22 mouse cellular contexts compared by ENCODE assay signal in genomic region chr13:112004126-112004525, GRCm38 (mm10).
DNase-seq lines count a peak whose midpoint lies in the region; ATAC-seq and TF ChIP-seq lines count a peak whose summit lies in the region.
"Had no signal": no experiment of that assay in that cellular context is flagged by ENCODE, and none has a peak within 500 bp of the region (broad histone marks: within the 10 kb centered on the region; RNA-seq: fewer than 3 reads in every experiment).

No protein-coding gene starts in this region.

- H3K9me3 ChIP-seq in limb, embryonic 10.5 days (replicated peaks) = no peaks in the 10 kb centered on the region
- H3K9me3 ChIP-seq: embryonic facial prominence, embryonic 15.5 days; G1E; heart, embryonic 10.5 days; limb, embryonic 15.5 days; neural tube, embryonic 13.5 days had no signal

- TF ChIP-seq CTCF in thymus, adult 2 months (IDR thresholded peaks at IDR 0.05; ENCODE audit: borderline replicate concordance, control insufficient read depth, extremely low read depth, insufficient read depth, low read length, poor library complexity) = no peak

- H3K4me1 ChIP-seq in thymus, adult 2 months (replicated peaks; ENCODE audit: control insufficient read depth, insufficient read depth, low read length) = peaks cover 41% of the 10 kb centered on the region
- H3K4me1 ChIP-seq in limb, embryonic 10.5 days = peaks cover 26% of the 10 kb centered on the region

- H3K27ac ChIP-seq in thymus, adult 2 months (ENCODE audit: control insufficient read depth, insufficient read depth, low read length) = peak overlapping the region; percentile 97; the same call in 1 of the 2 replicates
- no peak overlapping the region for H3K27ac ChIP-seq in limb, embryonic 10.5 days
- H3K27ac ChIP-seq: embryonic facial prominence, embryonic 15.5 days; heart, embryonic 10.5 days; layer of hippocampus, adult 2 months; limb, embryonic 15.5 days; neural tube, embryonic 13.5 days had no signal

- H3K27me3 ChIP-seq in thymus, adult 2 months (ENCODE audit: control insufficient read depth, insufficient read depth, low read length) = no peaks in the 10 kb centered on the region
- H3K27me3 ChIP-seq in splenic B cell, adult 2 months (ENCODE audit: control insufficient read depth, insufficient read depth, low read length, poor library complexity, severe bottlenecking) = no peaks in the 10 kb centered on the region
- H3K27me3 ChIP-seq in limb, embryonic 10.5 days (ENCODE audit: low read depth, poor library complexity, severe bottlenecking) = no peaks in the 10 kb centered on the region
- H3K27me3 ChIP-seq: embryonic facial prominence, embryonic 15.5 days; limb, embryonic 15.5 days; neural tube, embryonic 13.5 days had no signal

- peak; percentile 11 for ATAC-seq in granulocyte monocyte progenitor cell, adult 5-6 weeks (replicated peaks; ENCODE audit: poor library complexity, severe bottlenecking)

- TF ChIP-seq POLR2A in thymus, adult 2 months (IDR thresholded peaks at IDR 0.05; ENCODE audit: control insufficient read depth, extremely low read depth, insufficient read depth, low read length, poor library complexity) = no peak

- no peak overlapping the region for H3K4me3 ChIP-seq in thymus, adult 2 months (ENCODE audit: control insufficient read depth, insufficient read depth, low read length)
- no peak overlapping the region for H3K4me3 ChIP-seq in limb, embryonic 10.5 days
- H3K4me3 ChIP-seq: embryonic facial prominence, embryonic 15.5 days; heart, embryonic 10.5 days; layer of hippocampus, adult 2 months; limb, embryonic 15.5 days; neural tube, embryonic 13.5 days had no signal

- 69% methylated on average over 3 of the region's 3 CpGs for WGBS in thymus, adult 2 months
- 92% methylated on average over 3 of the region's 3 CpGs for WGBS in limb, embryonic 10.5 days

- peak; percentile 87 for DNase-seq in heart, adult 11 months
- no peak for DNase-seq in heart, adult 8-10 months (ENCODE audit: low spot score)
- DNase-seq in thymus, adult 2 months = no peak
- no peak for DNase-seq in thymus, postnatal 4 days
- DNase-seq in splenic B cell, adult 2 months (ENCODE audit: low read depth, low spot score) = peak; percentile 95
- no peak for DNase-seq in ovary, adult 18-20 months (ENCODE audit: low spot score)
- no peak for DNase-seq in limb, embryonic 10.5 days (ENCODE audit: low spot score)
- DNase-seq: adrenal gland, postnatal 14 days; cerebellum, adult 11-12 months; gastrocnemius, postnatal 10 days; heart, postnatal 10 days; kidney, adult 18-20 months; kidney, postnatal 14 days; layer of hippocampus, postnatal 36 days; lung, postnatal 14 days had no signal

- no peaks in the 10 kb centered on the region for H3K36me3 ChIP-seq in thymus, adult 2 months (ENCODE audit: control insufficient read depth, insufficient read depth, low read length)
- no peaks in the 10 kb centered on the region for H3K36me3 ChIP-seq in splenic B cell, adult 2 months (ENCODE audit: control insufficient read depth, insufficient read depth, low read length, poor library complexity, severe bottlenecking)
- H3K36me3 ChIP-seq in limb, embryonic 10.5 days = no peaks in the 10 kb centered on the region
- H3K36me3 ChIP-seq: embryonic facial prominence, embryonic 15.5 days; G1E; heart, embryonic 10.5 days; limb, embryonic 15.5 days; neural tube, embryonic 13.5 days had no signal

Comparison
In these comparisons a context has a peak if more than half of its experiments do, and no peak if none do; other contexts are left out.
1. DNase-seq: peak in heart, adult 11 months (single experiment) and splenic B cell, adult 2 months (single experiment); none in heart, adult 8-10 months (single experiment), thymus, adult 2 months (single experiment), thymus, postnatal 4 days (single experiment), ovary, adult 18-20 months (single experiment) and limb, embryonic 10.5 days (single experiment).